Mouse (Mus musculus): ENCODE data around the gene Tceal3. TPM values are rescaled to one million over a fixed set of nuclear protein-coding genes. Genes with fewer than 3 reads are reported as not detected.
"Not testable (repeated sequence)": the region's sequence is repeated elsewhere in the genome, so short reads cannot be mapped to it uniquely, and the experiment has no call there.

The Tceal3 gene
- polyA plus RNA-seq (2014; fragmentation: Nextera tagmentation; extraction: Ambion mirVana) = 9.9 and 11.2 TPM in 2 replicates

DNA sequence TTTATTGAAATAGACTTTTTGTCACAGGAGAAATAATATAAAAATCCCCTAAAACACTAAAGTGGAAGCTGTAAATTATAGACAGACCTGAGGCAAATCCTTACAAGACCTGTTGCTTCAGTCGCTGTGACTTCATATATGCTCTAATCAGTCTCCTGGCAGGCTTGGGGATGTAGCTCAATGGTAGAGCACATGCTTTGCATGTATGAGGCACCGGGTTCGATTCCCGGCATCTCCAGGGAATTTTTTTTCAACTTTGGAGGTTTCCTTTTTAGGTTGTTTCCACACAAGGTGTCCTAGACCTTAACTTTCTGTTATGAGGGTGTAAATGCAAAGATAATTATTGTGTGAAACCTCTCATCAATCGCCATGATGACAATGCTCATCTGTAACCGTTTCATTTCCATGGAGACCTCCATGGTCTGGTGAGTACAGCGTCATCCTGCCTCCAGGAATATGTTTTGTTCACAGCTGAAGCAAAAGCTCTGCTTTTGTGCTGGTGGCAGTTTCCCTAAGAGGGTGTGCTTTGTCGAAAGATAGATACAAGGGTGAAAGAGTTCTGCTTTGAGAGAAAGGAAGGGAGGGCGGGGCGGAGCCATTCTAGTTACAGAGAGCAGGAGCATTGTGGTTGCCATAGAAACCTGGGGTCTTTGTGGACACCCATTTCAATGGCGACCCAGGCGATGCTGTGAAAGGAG lies at the start of gene Tceal3:
Gene Tceal3, plus strand, starts transcription at position 644 of the 698 bp plus-strand sequence.
- H3K4me1 ChIP-seq (ENCODE audit: control insufficient read depth, insufficient read depth, low read length) = no peaks in the 10 kb centered on the region
- peak within 1 kb of the TSS; percentile 22 for H3K4me3 ChIP-seq (ENCODE audit: low read depth, low read length)
- peak within 1 kb of the TSS; percentile 77 for H3K27ac ChIP-seq (ENCODE audit: low read depth, low read length)
- 45% methylated on average over 12 of the region's 12 CpGs for whole genome bisulfite sequencing
- H3K36me3 ChIP-seq (ENCODE audit: control insufficient read depth, insufficient read depth, low read length) = no peaks in the 10 kb centered on the region
- peak; percentile 95 for ATAC-seq (ENCODE audit: low FRiP score)
- H3K9ac ChIP-seq (ENCODE audit: low read length) = peak within 1 kb of the TSS; percentile 40; the same call in 1 of the 2 replicates
- H3K27me3 ChIP-seq (ENCODE audit: control insufficient read depth, insufficient read depth, low read length) = no peaks in the 10 kb centered on the region
- H3K4me2 ChIP-seq = peak within 1 kb of the TSS; percentile 25
- DNase-seq (ENCODE audit: low spot score, missing footprints) = peak; percentile 94
- H3K9me3 ChIP-seq (ENCODE audit: control insufficient read depth, low read length) = no peaks in the 10 kb centered on the region

DNA sequence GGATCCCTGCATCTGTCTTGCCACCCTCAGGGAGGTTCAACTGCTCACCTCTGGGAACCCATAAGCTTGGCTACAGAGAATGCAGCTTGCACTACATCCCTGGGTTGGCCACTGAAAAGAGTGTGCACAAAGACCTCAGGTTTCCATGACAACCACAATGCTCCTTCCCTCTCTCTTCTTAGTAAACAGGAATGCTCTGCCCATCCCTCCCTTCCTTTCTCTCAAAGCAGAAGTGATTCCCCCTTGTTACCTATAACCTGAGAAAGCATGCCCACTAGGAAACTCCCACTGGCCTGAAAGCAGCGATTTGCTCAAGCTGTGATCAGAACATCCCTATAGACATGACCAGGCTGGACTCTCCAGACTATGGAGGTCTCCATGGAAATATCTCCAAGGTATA lies 46.7 kb upstream of the Tceal3 start, which contains the start of gene Kir3dl2:
Gene Kir3dl2, minus strand, starts transcription at position 101 of the 400 bp plus-strand sequence.
- not testable (repeated sequence) for H3K27ac ChIP-seq (ENCODE audit: low read depth, low read length); ATAC-seq (ENCODE audit: low FRiP score); H3K4me1 ChIP-seq (ENCODE audit: control insufficient read depth, insufficient read depth, low read length); H3K27me3 ChIP-seq (ENCODE audit: control insufficient read depth, insufficient read depth, low read length); H3K9ac ChIP-seq (ENCODE audit: low read length); DNase-seq (ENCODE audit: low spot score, missing footprints); H3K4me3 ChIP-seq (ENCODE audit: low read depth, low read length); H3K4me2 ChIP-seq; H3K9me3 ChIP-seq (ENCODE audit: control insufficient read depth, low read length); H3K36me3 ChIP-seq (ENCODE audit: control insufficient read depth, insufficient read depth, low read length)
- 62% methylated on average over 1 of the region's 1 CpGs for WGBS

DNA sequence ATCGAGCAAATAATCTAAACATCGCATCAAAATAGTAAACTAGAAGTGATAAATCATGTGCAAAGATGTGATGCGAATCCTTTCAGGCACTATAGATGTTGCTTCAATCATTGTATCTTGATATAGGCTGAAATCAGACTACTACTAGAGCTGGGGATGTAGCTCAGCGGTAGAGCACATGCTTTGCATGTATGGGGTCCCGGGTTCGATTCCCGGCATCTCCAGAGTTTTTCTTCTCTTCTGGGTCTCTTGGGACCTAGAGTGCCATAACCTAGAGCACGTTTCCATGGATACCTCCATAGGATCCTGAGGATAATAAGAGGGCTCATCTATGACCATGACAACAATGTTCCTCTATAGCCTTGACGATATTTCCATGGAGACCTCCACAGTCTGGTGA lies 21.5 kb upstream of the Tceal3 start:
- DNase-seq (ENCODE audit: low spot score, missing footprints) = not testable (repeated sequence)

DNA sequence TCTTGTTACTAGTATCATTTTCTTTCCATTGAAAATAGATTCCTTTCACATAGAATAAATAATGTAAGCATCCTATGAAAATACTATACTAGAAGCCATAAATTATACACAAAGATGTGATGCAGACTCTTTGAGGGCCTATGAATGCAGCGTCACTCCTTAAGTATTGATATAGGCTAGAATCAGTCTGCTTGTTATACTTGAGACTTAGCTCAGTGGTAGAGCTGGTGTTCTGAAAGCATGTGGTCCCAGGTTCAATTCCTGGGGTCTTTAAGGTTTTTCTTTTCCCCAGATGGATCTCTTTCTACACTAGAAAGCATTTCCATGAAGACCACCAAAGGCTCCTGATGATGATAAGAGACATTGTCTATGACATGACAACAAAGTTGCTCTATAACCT lies 6.0 kb upstream of the Tceal3 start:
- WGBS = 95% methylated on average over 1 of the region's 1 CpGs

More for the DNA sequence above, 21.5 kb upstream of the Tceal3 start:
- not testable (repeated sequence) for H3K36me3 ChIP-seq (ENCODE audit: control insufficient read depth, insufficient read depth, low read length); ATAC-seq (ENCODE audit: low FRiP score); H3K27ac ChIP-seq (ENCODE audit: low read depth, low read length); H3K4me2 ChIP-seq; H3K4me3 ChIP-seq (ENCODE audit: low read depth, low read length); H3K27me3 ChIP-seq (ENCODE audit: control insufficient read depth, insufficient read depth, low read length); H3K4me1 ChIP-seq (ENCODE audit: control insufficient read depth, insufficient read depth, low read length); H3K9me3 ChIP-seq (ENCODE audit: control insufficient read depth, low read length); H3K9ac ChIP-seq (ENCODE audit: low read length)
- 91% methylated on average over 9 of the region's 9 CpGs for WGBS

DNA sequence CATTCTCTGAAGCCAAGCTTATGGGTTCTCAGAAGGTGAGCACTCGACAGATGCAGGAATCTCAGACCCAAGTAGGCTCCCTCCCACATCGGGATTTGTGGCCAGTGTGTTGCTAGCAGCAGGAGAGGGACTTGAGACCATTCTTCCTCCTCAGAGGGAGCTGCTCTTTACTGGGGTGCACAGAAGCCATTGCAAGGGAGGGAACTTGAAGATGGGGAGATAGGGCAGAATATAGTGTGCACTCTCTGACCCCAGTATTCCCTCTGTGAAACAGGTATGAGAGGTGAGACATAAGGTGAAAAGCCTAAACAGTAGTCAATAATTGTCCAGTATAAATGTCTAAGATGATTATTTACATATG lies 235 bp downstream of the Tceal3 start:
- WGBS = 23% methylated on average over 2 of the region's 2 CpGs
- Histone ChIP-seq H3K4me2 (peak overlapping the region; percentile 25), H3K27ac (ENCODE audit: low read depth, low read length) (peak overlapping the region; percentile 77), H3K27me3 (ENCODE audit: control insufficient read depth, insufficient read depth, low read length) (no peaks in the 10 kb centered on the region), H3K9ac (ENCODE audit: low read length) (peak overlapping the region; percentile 40; the same call in 1 of the 2 replicates), H3K4me1 (ENCODE audit: control insufficient read depth, insufficient read depth, low read length) (no peaks in the 10 kb centered on the region), H3K9me3 (ENCODE audit: control insufficient read depth, low read length) (no peaks in the 10 kb centered on the region), H3K4me3 (ENCODE audit: low read depth, low read length) (peak overlapping the region; percentile 22; the same call in 1 of the 2 replicates), H3K36me3 (ENCODE audit: control insufficient read depth, insufficient read depth, low read length) (no peaks in the 10 kb centered on the region)
- DNase-seq (ENCODE audit: low spot score, missing footprints) (no peak), ATAC-seq (ENCODE audit: low FRiP score) (no peak)

More for the DNA sequence above, 6.0 kb upstream of the Tceal3 start:
- H3K4me1 ChIP-seq (ENCODE audit: control insufficient read depth, insufficient read depth, low read length) = no peaks in the 10 kb centered on the region
- H3K27me3 ChIP-seq (ENCODE audit: control insufficient read depth, insufficient read depth, low read length) = no peaks in the 10 kb centered on the region
- H3K4me2 ChIP-seq = no peak overlapping the region
- H3K9me3 ChIP-seq (ENCODE audit: control insufficient read depth, low read length) = no peaks in the 10 kb centered on the region
- DNase-seq (ENCODE audit: low spot score, missing footprints) (no peak), ATAC-seq (ENCODE audit: low FRiP score) (no peak)
- H3K36me3 ChIP-seq (ENCODE audit: control insufficient read depth, insufficient read depth, low read length) = no peaks in the 10 kb centered on the region
- no peak overlapping the region for H3K9ac ChIP-seq (ENCODE audit: low read length)
- H3K27ac ChIP-seq (ENCODE audit: low read depth, low read length) = no peak overlapping the region
- H3K4me3 ChIP-seq (ENCODE audit: low read depth, low read length) = no peak overlapping the region

DNA sequence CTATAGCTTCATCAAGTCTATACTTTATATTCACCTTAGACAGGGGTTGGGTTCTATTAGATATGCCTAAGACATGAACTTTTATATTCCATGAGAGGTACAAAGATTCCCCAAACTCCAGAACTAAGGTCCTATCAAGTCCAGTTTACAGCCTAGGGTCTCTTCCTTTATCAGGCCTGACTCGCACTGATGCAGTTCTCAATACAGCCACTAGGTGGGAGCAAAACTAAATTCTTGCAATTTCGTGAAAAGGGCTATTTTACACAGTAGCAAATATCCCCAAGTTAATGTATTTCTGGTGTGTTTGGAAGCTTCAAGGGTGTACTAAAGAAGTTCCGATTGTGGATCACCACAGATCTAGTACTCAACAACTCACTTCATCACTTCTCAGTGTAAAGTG lies 8.8 kb downstream of the Tceal3 start:
- no peak for ATAC-seq (ENCODE audit: low FRiP score)
- WGBS = 28% methylated on average over 3 of the region's 3 CpGs
- DNase-seq (ENCODE audit: low spot score, missing footprints) = peak; percentile 90
- Histone ChIP-seq H3K4me3 (ENCODE audit: low read depth, low read length) (no peak overlapping the region), H3K27ac (ENCODE audit: low read depth, low read length) (no peak overlapping the region), H3K27me3 (ENCODE audit: control insufficient read depth, insufficient read depth, low read length) (no peaks in the 10 kb centered on the region), H3K4me1 (ENCODE audit: control insufficient read depth, insufficient read depth, low read length) (no peaks in the 10 kb centered on the region), H3K9me3 (ENCODE audit: control insufficient read depth, low read length) (no peaks in the 10 kb centered on the region), H3K9ac (ENCODE audit: low read length) (no peak overlapping the region), H3K4me2 (no peak overlapping the region), H3K36me3 (ENCODE audit: control insufficient read depth, insufficient read depth, low read length) (no peaks in the 10 kb centered on the region)

DNA sequence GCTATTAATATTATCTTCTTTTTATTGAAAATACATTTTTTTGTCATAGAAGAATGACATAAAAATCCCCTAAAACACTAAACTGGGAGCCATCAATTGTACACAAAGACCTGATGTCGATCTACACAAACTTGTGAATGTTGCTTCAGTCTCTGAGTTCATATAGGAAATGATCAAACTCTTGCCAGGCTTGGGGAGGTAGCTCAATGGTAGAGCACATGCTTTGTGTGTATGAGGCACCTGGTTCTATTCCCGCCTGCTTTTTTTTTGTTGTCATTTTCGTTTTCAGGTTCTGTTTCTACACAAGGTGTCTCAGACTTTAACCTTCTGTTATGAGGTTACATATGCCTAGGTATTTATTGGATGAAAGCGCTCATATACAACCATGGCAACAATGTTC lies 16.3 kb downstream of the Tceal3 start:
- no peaks in the 10 kb centered on the region for H3K4me1 ChIP-seq (ENCODE audit: control insufficient read depth, insufficient read depth, low read length)
- H3K9me3 ChIP-seq (ENCODE audit: control insufficient read depth, low read length) = no peaks in the 10 kb centered on the region
- no peak overlapping the region for H3K9ac ChIP-seq (ENCODE audit: low read length)
- no peak overlapping the region for H3K27ac ChIP-seq (ENCODE audit: low read depth, low read length)
- DNase-seq (ENCODE audit: low spot score, missing footprints) (no peak), ATAC-seq (ENCODE audit: low FRiP score) (no peak)
- H3K36me3 ChIP-seq (ENCODE audit: control insufficient read depth, insufficient read depth, low read length) = no peaks in the 10 kb centered on the region
- no peak overlapping the region for H3K4me3 ChIP-seq (ENCODE audit: low read depth, low read length)
- no peaks in the 10 kb centered on the region for H3K27me3 ChIP-seq (ENCODE audit: control insufficient read depth, insufficient read depth, low read length)
- 67% methylated on average over 4 of the region's 4 CpGs for WGBS
- no peak overlapping the region for H3K4me2 ChIP-seq

DNA sequence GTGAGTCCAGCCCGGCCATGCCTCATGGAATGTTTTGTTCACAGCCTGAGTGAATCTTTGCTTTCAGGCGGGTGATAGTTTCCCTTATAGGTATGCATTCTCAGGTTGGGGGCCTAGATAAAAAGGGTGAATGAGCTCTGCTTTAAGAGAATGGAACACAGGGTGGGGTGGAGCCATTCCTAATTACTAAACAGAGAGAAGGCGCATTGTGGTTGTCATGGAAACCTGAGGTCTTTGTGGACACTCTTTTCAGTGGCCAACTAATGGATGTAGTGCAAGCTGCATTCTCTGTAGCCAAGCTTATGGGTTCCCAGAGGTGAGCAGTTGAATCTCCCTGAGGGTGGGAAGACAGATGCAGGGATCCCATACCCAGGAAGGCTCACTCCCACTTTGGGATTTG lies 16.8 kb downstream of the Tceal3 start:
- 41% methylated on average over 3 of the region's 3 CpGs for WGBS
- no peaks in the 10 kb centered on the region for H3K27me3 ChIP-seq (ENCODE audit: control insufficient read depth, insufficient read depth, low read length)
- no peaks in the 10 kb centered on the region for H3K36me3 ChIP-seq (ENCODE audit: control insufficient read depth, insufficient read depth, low read length)
- H3K4me3 ChIP-seq (ENCODE audit: low read depth, low read length) = no peak overlapping the region
- no peak overlapping the region for H3K9ac ChIP-seq (ENCODE audit: low read length)
- H3K9me3 ChIP-seq (ENCODE audit: control insufficient read depth, low read length) = no peaks in the 10 kb centered on the region
- H3K4me2 ChIP-seq = no peak overlapping the region
- ATAC-seq (ENCODE audit: low FRiP score) = peak; percentile 38
- no peak overlapping the region for H3K27ac ChIP-seq (ENCODE audit: low read depth, low read length)
- DNase-seq (ENCODE audit: low spot score, missing footprints) = no peak
- no peaks in the 10 kb centered on the region for H3K4me1 ChIP-seq (ENCODE audit: control insufficient read depth, insufficient read depth, low read length)

DNA sequence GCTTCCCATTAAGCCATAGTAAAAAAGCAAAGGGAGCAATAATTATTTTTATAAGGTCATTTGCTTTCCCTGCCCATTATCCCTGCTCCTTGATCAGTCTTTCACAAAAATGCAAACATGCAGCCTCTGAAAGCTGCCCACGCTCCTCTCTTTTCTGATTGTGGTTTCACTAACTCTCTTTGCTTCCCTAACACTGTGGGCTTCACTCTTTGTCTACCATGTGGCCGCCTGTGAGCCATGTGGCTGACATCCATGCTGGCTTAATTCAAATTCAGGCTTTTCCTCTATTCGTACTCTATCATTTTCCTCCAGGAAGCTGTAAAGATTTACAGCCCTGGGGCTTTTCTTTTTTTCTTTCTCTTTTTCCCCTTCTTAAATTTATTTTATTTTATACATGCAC lies 20.7 kb downstream of the Tceal3 start:
- 69% methylated on average over 3 of the region's 3 CpGs for WGBS

More for the DNA sequence above, 20.7 kb downstream of the Tceal3 start:
- no peak for ATAC-seq (ENCODE audit: low FRiP score)
- H3K4me1 ChIP-seq (ENCODE audit: control insufficient read depth, insufficient read depth, low read length) = no peaks in the 10 kb centered on the region
- H3K27ac ChIP-seq (ENCODE audit: low read depth, low read length) = no peak overlapping the region
- DNase-seq (ENCODE audit: low spot score, missing footprints) = no peak
- no peak overlapping the region for H3K4me3 ChIP-seq (ENCODE audit: low read depth, low read length)
- H3K9me3 ChIP-seq (ENCODE audit: control insufficient read depth, low read length) = no peaks in the 10 kb centered on the region
- no peaks in the 10 kb centered on the region for H3K36me3 ChIP-seq (ENCODE audit: control insufficient read depth, insufficient read depth, low read length)
- no peaks in the 10 kb centered on the region for H3K27me3 ChIP-seq (ENCODE audit: control insufficient read depth, insufficient read depth, low read length)
- no peak overlapping the region for H3K9ac ChIP-seq (ENCODE audit: low read length)
- H3K4me2 ChIP-seq = no peak overlapping the region

All from midbrain, embryonic 11.5 days (tissue).